Mouse (Mus musculus): ENCODE measurements at regions not wholly inside any gene's neighbourhood (a gene's known extent, or its start where the extent isn't known, plus 50 kb on each side); places are given as distances from the start of the nearest gene placed in this dataset.

- TF ChIP-seq CTCF (IDR thresholded peaks at IDR 0.05; ENCODE audit: low read depth) (no peak), EP300 (IDR thresholded peaks at IDR 0.05; ENCODE audit: low read depth) (no peak)
These were observed 97.1 kb upstream of the Gm6793 start for GRCm38 (mm10) chr8:112111950-112112349.
